Mouse (Mus musculus): ENCODE measurements around the gene Catsperz.

DNA sequence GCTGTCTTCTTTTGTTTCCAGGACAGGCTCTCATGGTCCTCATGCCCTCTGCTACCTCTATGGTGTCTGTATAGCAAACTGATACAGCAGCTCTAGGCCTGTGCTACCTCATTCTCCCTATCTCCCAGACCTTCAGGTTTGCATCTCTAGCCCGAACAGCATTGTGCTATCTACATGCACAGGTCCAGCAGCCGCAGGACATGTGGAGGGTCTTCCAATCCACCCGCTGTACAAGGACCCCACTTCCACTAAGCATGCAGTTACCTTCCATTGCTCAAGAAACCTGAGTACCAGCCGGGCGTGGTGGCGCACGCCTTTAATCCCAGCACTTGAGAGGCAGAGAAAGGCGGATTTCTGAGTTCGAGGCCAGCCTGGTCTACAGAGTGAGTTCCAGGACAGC, 10.6 kb downstream of the Catsperz start:
- TF ChIP-seq REST (IDR thresholded peaks at IDR 0.05; ENCODE audit: insufficient read depth, insufficient read length) (no peak), MYOD1 (IDR thresholded peaks at IDR 0.05; ENCODE audit: control insufficient read depth in 1 of 3, insufficient read length in 2 of 3, low read depth in 2 of 3) (no peak), USF1 (IDR thresholded peaks at IDR 0.05; ENCODE audit: low read depth) (no peak), POLR2A (IDR thresholded peaks at IDR 0.05; ENCODE audit: insufficient read length, low read depth) (no peak), TCF12 (IDR thresholded peaks at IDR 0.05; ENCODE audit: insufficient read depth, poor library complexity, severe bottlenecking) (no peak)
